Mouse (Mus musculus) bone marrow macrophage, adult 2 months (primary cell): ENCODE measurements around the gene AU040320.

ENCODE experiments used
- CTCF ChIP-seq: IDR thresholded peaks from 2 replicates; pipeline ENCODE4 v1.5.1; 2012; ENCODE audit warnings: low read depth, mild to moderate bottlenecking, low read length, moderate library complexity
- POLR2A ChIP-seq: IDR thresholded peaks from 2 replicates; pipeline ENCODE4 v1.6.1; 2012; ENCODE audit warnings: mild to moderate bottlenecking, low read depth, low read length, borderline replicate concordance

GRCm38 (mm10) chr4:126792341-126793102, 39.2 kb downstream of the AU040320 start:
- TF ChIP-seq CTCF, result no peak
- no peak for TF ChIP-seq POLR2A
